In the genomic region with DNA sequence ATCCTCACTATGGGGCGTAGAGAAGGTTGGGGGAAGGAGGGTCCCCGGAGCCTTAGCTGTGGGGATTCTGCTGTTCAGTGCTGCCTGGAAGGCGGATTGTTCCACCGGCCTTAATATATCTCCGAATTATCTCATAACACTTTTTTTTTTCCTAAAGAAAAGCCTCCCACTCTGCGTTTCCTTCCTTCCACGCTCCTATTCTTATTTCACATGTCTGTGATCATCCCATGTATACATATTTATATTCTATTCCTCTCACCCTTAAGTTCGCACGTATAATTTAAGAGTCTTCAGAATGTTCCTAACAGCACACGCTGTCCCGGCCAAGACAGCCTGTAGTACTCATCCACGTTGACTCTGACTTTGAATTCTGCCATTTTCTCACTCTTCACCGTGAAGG, we compare ENCODE assay signal across 20 mouse cellular contexts. TPM values are rescaled to one million over a fixed set of nuclear protein-coding genes. Genes with fewer than 3 reads are reported as not detected.
"Had no signal": no experiment of that assay in that cellular context is flagged by ENCODE, and none has a peak within 500 bp of the region (broad histone marks: within the 10 kb centered on the region; RNA-seq: fewer than 3 reads in every experiment).

No protein-coding gene starts in this region.

- DNase-seq: kidney, adult 2 months; kidney, postnatal 25 days; layer of hippocampus, adult 9-11 months; liver, postnatal 0 days; lung, embryonic 14.5 days; thymus, adult 2 months; thymus, postnatal 14 days; thymus, postnatal 4 days had no signal

RNA-seq across cellular contexts. Expression of a gene that starts 14.9 kb away (rescaled TPM):
- total RNA-seq: megakaryocyte, adult 5-6 weeks had no signal
- polyA plus RNA-seq: kidney, adult 2 months; kidney, embryonic 14.5 days; kidney, postnatal 0 days; limb, embryonic 12.5 days; liver, embryonic 11.5 days; liver, embryonic 14.5 days; liver, postnatal 0 days; lung, embryonic 14.5 days; lung, postnatal 0 days; macrophage; midbrain, embryonic 12.5 days; midbrain, embryonic 15.5 days; neural tube, embryonic 12.5 days; small intestine, adult 2 months had no signal

RNA-seq across cellular contexts. Expression of a gene that starts 35.8 kb away (rescaled TPM):
- total RNA-seq: megakaryocyte, adult 5-6 weeks had no signal
